Mouse (Mus musculus) limb, embryonic 11.5 days (tissue): ENCODE data around the gene Polr3c. TPM values are rescaled to one million over a fixed set of nuclear protein-coding genes. Genes with fewer than 3 reads are reported as not detected.
"Not testable (repeated sequence)": the region's sequence is repeated elsewhere in the genome, so short reads cannot be mapped to it uniquely, and the experiment has no call there.

Experiments used
- ATAC-seq: fragments of 200-750 bp; cut with Nextera tagmentation; 2 replicates; pipeline ENCODE4 v1.8.0; 2017; ENCODE audit warnings: low read depth; ENCODE audit not compliant: insufficient number of reproducible peaks, low FRiP score, low TSS enrichment
- DNase-seq: peaks from one replicate; pipeline ENCODE4 v3.0.0-alpha.2; 2015; ENCODE audit warnings: low spot score
- H3K27ac ChIP-seq: fragments of 300-500 bp; sonication (generic); replicated peaks from 2 replicates; pipeline ENCODE4 v1.5.1; 2014; ENCODE audit warnings: low read depth, mild to moderate bottlenecking, low read length
- H3K27me3 ChIP-seq: fragments of 300-500 bp; sonication (generic); 2 replicates; pipeline ENCODE4 v1.6.1; 2014; ENCODE audit warnings: mild to moderate bottlenecking, low read length, mixed read lengths; ENCODE audit not compliant: control insufficient read depth, insufficient read depth
- H3K36me3 ChIP-seq: fragments of 300-500 bp; sonication (generic); 2 replicates; pipeline ENCODE4 v1.6.1; 2014; ENCODE audit warnings: mild to moderate bottlenecking, low read length, moderate library complexity, mixed read lengths; ENCODE audit not compliant: control insufficient read depth, insufficient read depth
- H3K4me1 ChIP-seq: fragments of 300-500 bp; sonication (generic); 2 replicates; pipeline ENCODE4 v1.6.1; 2014; ENCODE audit warnings: low read length, mixed read lengths; ENCODE audit not compliant: control insufficient read depth, insufficient read depth
- H3K4me2 ChIP-seq: fragments of 300-500 bp; sonication (generic); 2 replicates; pipeline ENCODE4 v1.6.1; 2014; ENCODE audit warnings: low read depth, mild to moderate bottlenecking, moderate library complexity; ENCODE audit not compliant: severe bottlenecking
- H3K4me3 ChIP-seq: fragments of 300-500 bp; sonication (generic); 2 replicates; pipeline ENCODE4 v1.5.1; 2014; ENCODE audit warnings: low read depth, low read length
- H3K9ac ChIP-seq: fragments of 300-500 bp; sonication (generic); 2 replicates; pipeline ENCODE4 v1.6.1; 2014; ENCODE audit warnings: mild to moderate bottlenecking, low read length
- H3K9me3 ChIP-seq: fragments of 300-500 bp; sonication (generic); 2 replicates; pipeline ENCODE4 v1.6.1; 2016; ENCODE audit warnings: low read length; ENCODE audit not compliant: control insufficient read depth
- WGBS: fragments of 180-500 bp; shearing (Covaris S2); extraction: QIAGEN DNeasy Blood & Tissue Kit; methylation state at CpG from one replicate; pipeline ENCODE4 v1.1.7; 2014; 5-methylcytosine and 5-hydroxymethylcytosine counted together
- polyA plus RNA-seq: library from polyadenylated mRNA; unstranded; fragments of >200 nt; fragmentation: Nextera tagmentation; extraction: Ambion mirVana; gene quantifications from 2 replicates; pipeline ENCODE4 v1.2.1, GENCODE M21; 2014

Gene Polr3c
- polyA plus RNA-seq, 1 experiment from 2014 or later, result 38.1 TPM

DNA sequence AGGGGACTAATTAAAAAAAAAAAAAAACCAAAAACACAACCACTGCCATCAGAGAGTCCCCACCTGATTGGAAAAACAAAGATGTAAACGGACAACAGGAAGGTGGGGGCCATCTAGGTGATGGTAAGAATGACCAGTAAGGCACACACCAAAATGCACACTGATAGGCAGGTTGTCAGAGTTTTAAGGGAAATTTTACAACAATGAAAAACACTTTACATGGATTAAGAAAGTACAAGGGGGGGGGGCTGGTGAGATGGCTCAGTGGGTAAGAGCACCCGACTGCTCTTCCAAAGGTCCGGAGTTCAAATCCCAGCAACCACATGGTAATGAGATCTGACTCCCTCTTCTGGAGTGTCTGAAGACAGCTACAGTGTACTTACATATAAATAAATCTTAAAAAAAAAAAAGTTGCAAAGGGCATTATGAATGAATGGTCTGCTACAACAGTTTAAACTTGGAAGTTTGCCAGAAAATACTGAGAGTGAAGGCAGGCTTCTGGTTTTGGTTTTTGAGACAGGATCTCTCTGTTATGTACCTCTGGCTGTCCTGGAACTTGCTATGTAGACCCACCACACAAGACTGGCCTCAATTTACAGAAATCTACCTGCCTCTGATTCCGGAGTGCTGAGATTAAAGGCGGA, 58.9 kb downstream of the Polr3c start:
- Histone ChIP-seq H3K4me3 (no peak overlapping the region), H3K4me2 (no peak overlapping the region), H3K27ac (no peak overlapping the region), H3K4me1 (0 out of 2 replicates have a peak, but pooled peaks cover 2% of the 10 kb centered on the region), H3K9ac (no peak overlapping the region), H3K27me3 (no peaks in the 10 kb centered on the region), H3K36me3 (no peaks in the 10 kb centered on the region), H3K9me3 (no peaks in the 10 kb centered on the region)
- DNase-seq (no peak), ATAC-seq (no peak)
- WGBS, result 93% methylated on average over 5 of the region's 5 CpGs

DNA sequence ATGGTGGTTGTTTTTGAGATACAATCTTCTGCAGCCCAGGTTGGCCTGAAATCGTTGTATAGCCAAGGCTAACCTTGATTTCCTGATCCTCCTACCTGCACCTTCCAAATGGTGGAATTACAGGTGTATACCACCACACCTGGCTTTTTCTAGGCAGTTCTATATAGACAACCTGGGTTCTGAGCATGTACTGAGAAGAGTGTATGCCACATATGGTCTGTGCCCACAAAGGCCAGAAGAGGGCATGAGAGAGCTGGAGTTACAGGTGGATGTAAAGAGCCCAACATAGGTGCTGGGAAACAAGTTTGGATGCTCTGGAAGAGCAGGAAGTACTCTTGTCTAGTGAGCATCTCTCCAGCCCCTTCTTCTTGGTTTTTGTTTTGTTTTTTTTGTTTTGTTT, 60.1 kb downstream of the Polr3c start:
- Histone ChIP-seq H3K9me3 (no peaks in the 10 kb centered on the region), H3K4me1 (0 out of 2 replicates have a peak, but pooled peaks cover 2% of the 10 kb centered on the region), H3K9ac (no peak overlapping the region), H3K27ac (no peak overlapping the region), H3K4me2 (no peak overlapping the region), H3K27me3 (no peaks in the 10 kb centered on the region), H3K36me3 (no peaks in the 10 kb centered on the region), H3K4me3 (no peak overlapping the region)
- 45% methylated on average over 1 of the region's 1 CpGs for WGBS
- DNase-seq, result no peak
- ATAC-seq, result no peak

GRCm38 (mm10) chr3:96666916-96667315, 60.5 kb downstream of the Polr3c start:
- no peak for ATAC-seq
- no peak overlapping the region for H3K4me2 ChIP-seq
- no peak for DNase-seq
- H3K9me3 ChIP-seq, result no peaks in the 10 kb centered on the region
- no peak overlapping the region for H3K9ac ChIP-seq
- H3K4me3 ChIP-seq, result no peak overlapping the region
- no peaks in the 10 kb centered on the region for H3K27me3 ChIP-seq
- H3K36me3 ChIP-seq, result no peaks in the 10 kb centered on the region
- H3K4me1 ChIP-seq, result 0 out of 2 replicates have a peak, but pooled peaks cover 2% of the 10 kb centered on the region
- H3K27ac ChIP-seq, result no peak overlapping the region
- 92% methylated on average over 5 of the region's 5 CpGs for WGBS

DNA sequence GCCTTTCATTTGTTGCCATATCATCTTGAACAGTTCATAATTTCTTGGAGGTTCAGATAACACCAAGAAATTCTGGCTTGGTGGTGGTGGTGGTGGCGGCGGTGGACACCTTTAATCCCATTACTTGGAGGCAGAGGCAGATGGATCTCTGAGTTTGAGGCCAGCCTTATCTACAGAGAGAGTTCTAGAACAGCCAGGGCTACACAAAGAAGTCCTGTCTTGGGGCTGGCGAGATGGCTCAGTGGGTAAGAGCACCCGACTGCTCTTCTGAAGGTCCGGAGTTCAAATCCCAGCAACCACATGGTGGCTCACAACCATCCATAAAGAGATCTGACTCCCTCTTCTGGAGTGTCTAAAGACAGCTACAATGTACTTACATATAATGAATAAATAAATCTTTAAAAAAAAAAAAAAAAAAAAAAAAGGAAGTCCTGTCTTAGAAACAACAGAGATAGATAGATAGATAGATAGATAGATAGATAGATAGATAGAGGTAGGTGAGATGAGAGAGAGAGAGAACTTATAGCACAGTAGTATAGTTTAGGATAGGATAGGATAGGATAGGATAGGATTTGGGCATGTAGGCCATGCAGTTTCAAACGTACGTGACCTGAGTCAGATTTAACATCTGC, 61.6 kb downstream of the Polr3c start:
- DNase-seq, H3K9me3 ChIP-seq, H3K27me3 ChIP-seq, H3K4me3 ChIP-seq, H3K4me1 ChIP-seq, H3K27ac ChIP-seq, H3K4me2 ChIP-seq, H3K36me3 ChIP-seq, ATAC-seq, H3K9ac ChIP-seq: not testable (repeated sequence)
- WGBS, result 87% methylated on average over 7 of the region's 7 CpGs

- Histone ChIP-seq H3K4me1 (no peaks in the 10 kb centered on the region), H3K9ac (no peak overlapping the region; the same call in 1 of the 2 replicates)
- peak; percentile 84 for ATAC-seq
These were observed 63.8 kb downstream of the Polr3c start for GRCm38 (mm10) chr3:96663432-96664239.

DNA sequence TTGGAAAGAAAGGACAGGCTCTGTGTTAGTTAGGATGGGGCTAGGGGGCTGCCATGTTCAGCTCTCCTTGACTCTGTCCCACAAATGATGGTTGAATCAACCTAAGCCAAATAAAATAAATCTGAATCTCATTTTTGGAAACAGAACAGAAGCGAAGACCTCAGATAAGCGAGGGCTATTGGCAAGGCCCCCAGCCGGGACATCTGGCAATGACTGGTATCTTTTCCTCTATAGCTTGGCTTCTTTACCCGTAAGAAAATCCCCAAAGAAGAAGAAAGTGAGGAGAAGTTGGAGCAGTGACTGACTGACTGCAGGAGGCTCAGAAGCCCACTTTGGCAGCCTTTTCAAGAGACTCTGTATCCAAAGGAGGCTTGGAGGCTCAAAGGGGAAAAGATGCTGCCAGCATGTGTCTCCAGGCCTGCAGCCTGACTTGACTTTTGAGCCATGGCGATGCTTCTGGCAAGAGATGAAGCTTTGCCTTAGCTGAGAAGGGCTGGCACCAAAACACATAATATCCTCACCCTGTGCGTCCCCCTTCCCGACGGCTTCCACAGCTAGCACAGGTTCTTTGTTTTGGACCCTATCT, 64.6 kb downstream of the Polr3c start:
- Histone ChIP-seq H3K9me3 (no peaks in the 10 kb centered on the region), H3K36me3 (no peaks in the 10 kb centered on the region), H3K4me3 (peak overlapping the region; percentile 14; the same call in 1 of the 2 replicates), H3K27ac (no peak overlapping the region; the same call in 1 of the 2 replicates), H3K27me3 (no peaks in the 10 kb centered on the region), H3K4me1 (no peaks in the 10 kb centered on the region), H3K9ac (no peak overlapping the region; the same call in 1 of the 2 replicates), H3K4me2 (peak overlapping the region; percentile 36)
- no peak for ATAC-seq
- DNase-seq, result peak; percentile 34
- 48% methylated on average over 8 of the region's 8 CpGs for WGBS

More at GRCm38 (mm10) chr3:96663432-96664239, 63.8 kb downstream of the Polr3c start:
- H3K36me3 ChIP-seq, result no peaks in the 10 kb centered on the region
- WGBS, result 7% methylated on average over 17 of the region's 18 CpGs
- H3K27ac ChIP-seq, result no peak overlapping the region; the same call in 1 of the 2 replicates
- no peaks in the 10 kb centered on the region for H3K27me3 ChIP-seq
- H3K4me3 ChIP-seq, result peak overlapping the region; percentile 14
- DNase-seq, result peak; percentile 91
- H3K4me2 ChIP-seq, result peak overlapping the region; percentile 36
- no peaks in the 10 kb centered on the region for H3K9me3 ChIP-seq

Other genes with a start within 250 kb of the Polr3c start
- 1.7 and 1.8 TPM in 2 replicates for gene Hfe2, start 202.5 kb downstream of the Polr3c start, polyA plus RNA-seq
- gene Txnip, start 169.7 kb downstream of the Polr3c start, polyA plus RNA-seq, result 54.4 and 57.9 TPM in 2 replicates
- gene Gm16253, start 150.6 kb downstream of the Polr3c start, polyA plus RNA-seq, result 0.69 and 1.0 TPM in 2 replicates
- 18.8 and 22.8 TPM in 2 replicates for gene Polr3gl, start 133.4 kb downstream of the Polr3c start, polyA plus RNA-seq
- gene Ankrd34a, start 131.0 kb downstream of the Polr3c start, polyA plus RNA-seq, result 1.5 and 1.7 TPM in 2 replicates
- gene Lix1l, start 126.5 kb downstream of the Polr3c start, polyA plus RNA-seq, result 5.7 and 6.4 TPM in 2 replicates
- 240 and 241 TPM in 2 replicates for gene Rbm8a, start 97.7 kb downstream of the Polr3c start, polyA plus RNA-seq
- gene Pex11b, start 92.3 kb downstream of the Polr3c start, polyA plus RNA-seq, result 48.4 and 49.2 TPM in 2 replicates
- 0.11 and 0.34 TPM in 2 replicates for gene Gm42957, start 92.2 kb downstream of the Polr3c start, polyA plus RNA-seq
- gene Itga10, start 82.0 kb downstream of the Polr3c start, polyA plus RNA-seq, result 0.92 and 0.96 TPM in 2 replicates
- gene Ankrd35, start 57.5 kb downstream of the Polr3c start, polyA plus RNA-seq, result 0.31 and 0.45 TPM in 2 replicates
- gene Pias3, start 31.2 kb downstream of the Polr3c start, polyA plus RNA-seq, result 41.4 and 42.8 TPM in 2 replicates
- 8.9 and 10.8 TPM in 2 replicates for gene Nudt17, start 19.1 kb downstream of the Polr3c start, polyA plus RNA-seq
- 70.0 and 70.7 TPM in 2 replicates for gene Rnf115, start within 50 bp of the Polr3c start, polyA plus RNA-seq
- gene Pdzk1, start 101.7 kb upstream of the Polr3c start, polyA plus RNA-seq, result not detected in 2 replicates
- gene Cd160, start 101.7 kb upstream of the Polr3c start, polyA plus RNA-seq, result 0.20 and 0.21 TPM in 2 replicates
- gene Gja5, start 177.1 kb upstream of the Polr3c start, polyA plus RNA-seq, result 3.7 and 4.8 TPM in 2 replicates
- gene Gpr89, start 177.7 kb upstream of the Polr3c start, polyA plus RNA-seq, result 37.0 and 40.7 TPM in 2 replicates
- not detected in 2 replicates for gene Gja8, start 198.4 kb upstream of the Polr3c start, polyA plus RNA-seq